Mouse (Mus musculus) thymus, postnatal 25 days (tissue): ENCODE measurements around the gene Swsap1.

ENCODE experiments used
- DNase-seq: peaks from one replicate; pipeline ENCODE4 v3.0.0; 2022

Swsap1 gene

GRCm38 (mm10) chr9:21955570-21956281 is at the start of gene Swsap1:
TSS of gene Swsap1 (plus strand) at chr9:21955755.
- DNase-seq = peak; percentile 99

GRCm38 (mm10) chr9:21908216-21908615 is 47.3 kb upstream of the Swsap1 start:
- no peak for DNase-seq

- DNase-seq = no peak
Observed at GRCm38 (mm10) chr9:21909474-21910223, 45.9 kb upstream of the Swsap1 start.

GRCm38 (mm10) chr9:21916851-21917492 is 38.6 kb upstream of the Swsap1 start:
- no peak for DNase-seq

GRCm38 (mm10) chr9:21917493-21918034 is 38.0 kb upstream of the Swsap1 start:
- no peak for DNase-seq

- peak; percentile 96 for DNase-seq
Observed at GRCm38 (mm10) chr9:21918035-21918592, 37.4 kb upstream of the Swsap1 start, which contains the start of gene Rab3d. TSS of gene Rab3d (minus strand) at chr9:21918192.

DNA sequence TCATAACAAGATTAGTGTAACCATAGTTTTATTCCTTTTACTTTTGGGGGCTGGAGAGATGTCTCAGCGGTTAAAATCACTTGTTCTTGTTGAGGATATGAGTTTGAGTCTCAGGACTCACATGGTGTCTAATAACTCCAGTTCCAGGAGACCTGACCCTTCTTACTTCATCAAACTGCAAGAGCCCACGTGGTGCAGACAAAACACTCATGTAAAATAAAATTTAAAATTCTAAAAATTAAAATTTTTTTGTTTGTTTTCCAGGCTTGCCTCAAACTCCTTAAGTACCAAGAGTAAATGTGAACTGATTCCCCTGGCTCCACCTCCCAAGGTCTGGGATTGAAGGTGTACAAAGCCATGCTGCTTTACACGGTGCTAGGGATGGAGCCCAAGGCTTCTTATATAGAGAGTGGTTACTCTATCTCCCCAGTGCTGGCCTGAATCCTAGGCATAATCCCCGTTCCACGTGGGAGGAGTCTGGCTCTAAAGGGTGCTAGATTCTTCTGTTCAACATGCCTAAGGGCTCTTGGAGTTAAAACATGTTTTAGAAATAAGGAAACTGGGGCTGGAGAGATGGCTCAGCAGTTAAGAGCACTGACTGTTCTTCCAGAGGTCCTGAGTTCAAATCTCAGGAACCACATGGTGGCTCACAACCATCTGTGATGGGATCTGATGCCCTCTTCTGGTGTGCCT is 36.7 kb upstream of the Swsap1 start:
- no peak for DNase-seq

- DNase-seq = no peak
Observed at GRCm38 (mm10) chr9:21923036-21923435, 32.5 kb upstream of the Swsap1 start.

DNA sequence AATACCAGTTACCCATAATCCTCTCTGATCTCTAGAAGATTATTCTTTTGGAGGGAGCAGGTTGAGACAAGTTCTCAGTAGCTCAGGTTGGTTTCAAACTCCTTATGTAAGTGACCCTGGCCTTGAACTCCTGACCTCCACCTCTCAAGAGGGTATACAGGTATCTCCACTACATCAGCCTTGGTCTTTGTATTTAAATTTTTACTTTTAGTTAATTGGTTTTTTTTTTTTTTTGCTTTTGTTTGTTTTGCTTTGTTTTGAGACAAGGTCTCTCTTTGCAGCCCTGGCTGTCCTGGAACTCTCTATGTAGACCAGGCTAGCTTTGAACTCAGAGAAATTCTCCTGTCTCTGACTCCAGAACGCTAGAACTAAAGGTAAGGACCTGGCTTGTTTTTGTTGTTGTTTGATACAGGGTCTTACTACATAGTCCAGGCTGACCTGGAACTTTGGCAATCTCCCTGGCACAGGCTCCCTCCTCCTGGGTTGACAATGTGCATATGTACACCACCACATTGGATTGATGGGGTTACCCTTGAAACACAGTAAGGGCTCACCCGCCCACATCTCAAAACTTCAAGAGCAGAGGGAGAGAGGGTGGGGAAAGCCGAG is 32.0 kb upstream of the Swsap1 start:
- DNase-seq = no peak

DNA sequence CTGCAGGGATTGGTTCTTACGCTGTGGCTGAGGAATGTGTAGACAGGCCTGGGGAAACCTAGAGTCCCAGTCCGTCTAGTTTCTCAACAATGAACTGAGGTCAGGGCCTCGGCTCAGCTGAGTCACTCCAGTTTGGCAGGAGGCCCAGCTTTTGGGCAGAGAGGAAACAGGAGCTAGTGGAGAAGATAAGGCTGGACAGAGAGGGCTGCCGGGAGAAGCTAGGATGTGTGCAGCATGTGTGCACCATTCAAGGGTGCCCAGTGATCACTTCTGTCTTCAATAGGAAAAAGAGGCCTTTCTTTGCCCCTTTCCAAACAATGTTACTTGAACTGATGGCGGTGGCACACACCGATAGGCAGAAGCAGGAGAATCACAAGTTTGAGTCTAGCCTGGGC is 31.5 kb upstream of the Swsap1 start:
- DNase-seq = no peak

GRCm38 (mm10) chr9:21925034-21925433 is 30.5 kb upstream of the Swsap1 start:
- no peak for DNase-seq

DNA sequence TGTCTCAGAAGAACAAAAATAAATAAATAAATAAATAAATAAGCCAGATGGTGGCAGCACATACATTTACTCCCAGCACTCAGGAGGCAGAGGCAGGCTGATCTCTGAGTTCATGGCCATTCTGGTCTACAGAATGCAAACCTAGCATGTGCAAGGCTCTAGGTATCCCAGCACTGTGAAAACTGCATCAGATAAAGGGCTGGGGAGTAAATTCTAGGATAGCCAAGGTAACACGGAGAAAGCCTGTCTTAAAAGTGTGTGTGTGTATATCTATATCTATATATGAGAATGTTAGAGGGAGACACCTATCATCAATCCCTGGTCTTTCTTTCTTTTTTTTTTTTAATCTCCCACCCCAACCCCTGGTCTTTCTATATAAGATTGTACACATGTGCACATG is 30.0 kb upstream of the Swsap1 start:
- DNase-seq = no peak

DNA sequence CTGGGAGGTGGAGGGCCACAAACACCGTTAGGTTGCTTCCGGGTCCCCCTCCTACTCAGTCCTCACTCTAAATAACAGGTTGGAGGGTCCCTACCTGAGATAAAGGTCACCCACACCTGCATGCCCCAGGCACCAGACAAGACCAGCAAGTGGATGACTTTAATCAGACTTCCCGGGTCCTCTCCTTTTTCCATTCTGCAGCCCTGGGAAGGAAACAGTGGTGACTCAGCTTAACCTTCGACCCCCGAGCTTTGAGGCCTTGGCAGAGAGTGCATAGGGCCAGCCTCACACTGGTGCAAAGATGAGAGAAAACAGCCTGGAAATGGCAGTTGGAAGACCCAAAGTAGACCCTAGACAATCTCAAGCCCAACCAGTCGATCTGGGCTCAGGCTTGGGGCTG is 29.4 kb upstream of the Swsap1 start:
- DNase-seq = no peak

DNA sequence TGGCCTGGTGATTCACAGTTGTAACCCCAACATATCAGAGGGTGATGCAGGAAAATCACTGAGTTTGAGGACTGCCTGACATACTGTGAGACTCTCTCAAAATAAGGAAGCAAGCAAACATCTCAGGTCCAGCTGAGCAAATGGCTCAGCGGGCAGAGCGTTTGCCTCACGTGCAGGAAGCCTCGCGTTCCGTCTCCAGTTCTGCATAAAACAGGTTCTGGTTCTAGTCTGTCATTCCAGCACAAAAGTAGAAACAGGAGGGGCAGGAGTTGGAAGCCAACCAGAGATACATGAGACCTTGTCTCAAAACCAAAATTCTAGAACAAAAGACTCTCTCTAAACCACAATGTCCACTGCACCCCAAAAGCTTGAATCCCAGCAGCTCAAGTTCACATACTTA is 28.8 kb upstream of the Swsap1 start:
- DNase-seq = no peak

DNA sequence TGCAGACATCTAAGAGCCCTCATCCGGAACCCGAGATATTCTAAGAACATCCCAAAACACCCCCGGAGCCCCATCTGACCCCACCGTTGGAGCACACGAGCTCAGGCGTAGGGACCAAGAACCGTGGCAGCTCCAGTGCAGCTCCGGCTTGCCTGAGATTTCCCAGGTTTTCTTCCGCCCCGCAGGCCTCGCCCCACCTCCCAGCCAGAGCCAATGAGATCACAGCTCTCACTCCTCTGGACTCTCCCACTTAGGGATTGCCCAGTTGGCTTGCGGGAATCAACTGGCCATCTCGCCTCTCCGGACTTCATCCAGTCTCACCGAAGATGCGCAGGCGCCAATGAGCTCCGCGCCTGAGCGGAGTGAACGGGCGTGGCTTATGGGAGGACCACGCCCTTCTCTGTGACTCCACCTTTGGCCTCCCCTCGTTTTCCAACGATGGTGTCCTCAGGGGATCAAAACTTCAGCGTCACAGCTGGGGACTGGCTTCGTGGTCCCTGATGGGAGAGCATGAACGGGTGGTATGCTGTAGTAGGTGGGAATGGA is 28.3 kb upstream of the Swsap1 start, which contains the start of the genes Ccdc159 and Tmem205:
Ccdc159 (plus strand) TSS at position 264 of the 546 bp plus-strand sequence.
Tmem205 (minus strand) TSS at position 349 of the 546 bp plus-strand sequence.
- peak; percentile 23 for DNase-seq

- no peak for DNase-seq
Observed at GRCm38 (mm10) chr9:21929208-21929607, 26.3 kb upstream of the Swsap1 start.

GRCm38 (mm10) chr9:21932006-21932405 is 23.5 kb upstream of the Swsap1 start:
- DNase-seq = no peak

DNA sequence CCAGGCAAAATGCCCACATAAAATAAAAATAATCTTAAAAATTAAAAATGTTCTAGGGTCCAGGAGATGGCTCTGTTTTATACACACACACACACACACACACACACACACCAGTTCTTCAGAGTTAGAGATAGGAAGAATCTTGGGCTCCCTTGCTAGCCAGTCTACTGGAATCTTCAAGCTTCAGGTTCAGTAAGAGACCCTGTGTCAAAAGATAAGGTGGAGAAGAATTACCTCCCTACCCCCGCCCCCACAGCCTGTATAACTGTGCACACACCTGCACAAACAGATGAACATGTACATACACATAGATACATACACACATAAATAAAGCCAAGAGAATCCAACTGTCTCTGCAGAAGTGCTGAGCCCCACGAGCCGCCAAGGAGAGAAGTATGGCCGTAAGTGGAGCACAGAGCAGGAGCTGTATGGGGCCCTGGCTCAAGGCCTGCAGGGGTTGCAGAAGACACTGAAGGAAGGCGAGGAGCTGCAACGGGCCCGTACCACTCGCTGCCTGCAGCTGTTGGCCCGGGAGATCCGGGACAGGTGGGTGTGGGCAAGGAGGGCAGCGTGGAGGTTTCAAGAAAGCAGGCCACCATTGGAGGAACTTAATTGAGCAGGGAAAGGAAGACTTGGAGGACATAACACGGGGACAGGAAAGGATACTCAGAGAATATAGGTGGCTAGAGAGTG is 23.0 kb upstream of the Swsap1 start:
- DNase-seq = no peak

GRCm38 (mm10) chr9:21934021-21934420 is 21.5 kb upstream of the Swsap1 start:
- no peak for DNase-seq

GRCm38 (mm10) chr9:21935466-21936131 is 20.0 kb upstream of the Swsap1 start:
- DNase-seq = no peak
